Mouse (Mus musculus) heart, postnatal 0 days (tissue): ENCODE measurements around the gene Gabarap.

Experiments
- CTCF ChIP-seq: IDR thresholded peaks from 2 replicates; pipeline ENCODE4 v1.5.1; 2016; ENCODE audit warnings: antibody characterized with exemption, control low read depth, low read depth
- EP300 ChIP-seq: IDR thresholded peaks from 2 replicates; pipeline ENCODE4 v1.6.1; 2016; ENCODE audit warnings: antibody characterized with exemption, low read depth

DNA sequence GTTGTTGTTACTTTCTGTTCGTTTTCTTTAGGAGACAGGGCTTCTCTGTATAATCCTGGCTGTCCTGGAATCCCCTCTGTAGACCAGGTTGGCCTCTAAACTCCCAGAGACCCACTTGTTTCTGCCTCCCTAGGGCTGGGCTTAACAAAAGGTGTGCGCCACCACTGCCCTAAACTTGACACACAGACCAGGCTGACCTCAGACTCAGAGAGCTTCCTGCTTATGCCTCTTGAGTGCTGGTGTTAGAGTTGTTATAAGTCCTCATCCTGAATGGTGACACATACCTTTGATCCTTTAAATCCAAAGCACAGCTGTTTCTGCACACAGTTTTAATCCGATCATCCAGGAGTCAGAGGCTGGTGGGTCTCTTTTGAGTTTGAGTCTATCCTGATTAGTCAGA, 2.0 kb downstream of the Gabarap start:
- no peak for TF ChIP-seq EP300
- no peak for TF ChIP-seq CTCF
